Mouse (Mus musculus) midbrain, embryonic 15.5 days (tissue): ENCODE measurements around the gene Olfr1447. TPM values are rescaled to one million over a fixed set of nuclear protein-coding genes. Genes with fewer than 3 reads are reported as not detected.

Source experiments
- ATAC-seq: fragments of 200-750 bp; cut with Nextera tagmentation; replicated peaks from 2 replicates; pipeline ENCODE4 v1.8.0; 2017; ENCODE audit warnings: moderate TSS enrichment
- H3K27ac ChIP-seq: fragments of 300-500 bp; sonication (generic); 2 replicates; pipeline ENCODE4 v1.5.1; 2015; ENCODE audit warnings: mild to moderate bottlenecking, inconsistent platforms
- H3K27me3 ChIP-seq: fragments of 300-500 bp; sonication (generic); replicated peaks from 2 replicates; pipeline ENCODE4 v1.6.1; 2015; ENCODE audit warnings: inconsistent platforms
- H3K36me3 ChIP-seq: fragments of 300-500 bp; sonication (generic); replicated peaks from 2 replicates; pipeline ENCODE4 v1.6.1; 2015; ENCODE audit warnings: inconsistent platforms
- H3K4me1 ChIP-seq: fragments of 300-500 bp; sonication (generic); 2 replicates; pipeline ENCODE4 v1.6.1; 2015; ENCODE audit warnings: inconsistent platforms
- H3K4me2 ChIP-seq: fragments of 300-500 bp; sonication (generic); 2 replicates; pipeline ENCODE4 v1.6.1; 2015; ENCODE audit warnings: inconsistent platforms, mild to moderate bottlenecking, moderate library complexity
- H3K4me3 ChIP-seq: fragments of 300-500 bp; sonication (generic); 2 replicates; pipeline ENCODE4 v1.5.1; 2015; ENCODE audit warnings: mild to moderate bottlenecking, inconsistent platforms
- H3K9ac ChIP-seq: fragments of 300-500 bp; sonication (generic); 2 replicates; pipeline ENCODE4 v1.6.1; 2015; ENCODE audit warnings: mild to moderate bottlenecking, inconsistent platforms
- H3K9me3 ChIP-seq: fragments of 300-500 bp; sonication (generic); 2 replicates; pipeline ENCODE4 v1.6.1; 2016; ENCODE audit warnings: inconsistent platforms
- WGBS: fragments of 180-500 bp; shearing (Covaris S2); methylation state at CpG from one replicate; pipeline ENCODE4 v1.1.7; 2015; ENCODE audit warnings: mixed read lengths; 5-methylcytosine and 5-hydroxymethylcytosine counted together
- polyA plus RNA-seq: library from polyadenylated mRNA; unstranded; fragments of >200 nt; fragmentation: Nextera tagmentation; extraction: Ambion mirVana; gene quantifications from 2 replicates; pipeline ENCODE4 v1.2.1, GENCODE M21; 2015

Olfr1447 gene
- polyA plus RNA-seq = not detected in 2 replicates

DNA sequence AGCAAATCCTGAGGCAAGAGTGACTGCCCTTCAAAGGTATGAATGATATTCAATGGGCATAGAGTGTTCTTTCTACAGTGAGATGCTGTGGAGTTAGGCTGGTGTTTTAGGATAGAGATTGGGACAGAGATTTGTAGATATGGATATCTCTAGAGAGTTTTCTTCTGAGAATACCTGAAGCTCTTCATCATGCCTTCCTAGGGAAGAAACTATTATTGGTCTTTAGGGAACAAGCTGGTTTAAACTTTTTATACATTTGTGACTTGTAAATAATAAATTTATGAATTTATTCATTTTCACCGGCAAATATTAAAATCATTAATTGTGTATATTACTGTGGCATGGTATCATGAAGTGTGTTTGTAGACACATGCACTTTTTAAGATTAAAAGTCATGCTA, at the start of gene Olfr1447:
TSS of gene Olfr1447 (minus strand) at position 101 of the 400 bp plus-strand sequence.
- Histone ChIP-seq H3K4me1 (no peaks in the 10 kb centered on the region), H3K9ac (no peak within 1 kb of the TSS), H3K4me2 (no peak within 1 kb of the TSS), H3K4me3 (no peak within 1 kb of the TSS), H3K27ac (no peak within 1 kb of the TSS), H3K9me3 (no peaks in the 10 kb centered on the region), H3K36me3 (no peaks in the 10 kb centered on the region), H3K27me3 (no peaks in the 10 kb centered on the region)
- WGBS = 98% methylated on average over 1 of the region's 1 CpGs
- no peak for ATAC-seq

DNA sequence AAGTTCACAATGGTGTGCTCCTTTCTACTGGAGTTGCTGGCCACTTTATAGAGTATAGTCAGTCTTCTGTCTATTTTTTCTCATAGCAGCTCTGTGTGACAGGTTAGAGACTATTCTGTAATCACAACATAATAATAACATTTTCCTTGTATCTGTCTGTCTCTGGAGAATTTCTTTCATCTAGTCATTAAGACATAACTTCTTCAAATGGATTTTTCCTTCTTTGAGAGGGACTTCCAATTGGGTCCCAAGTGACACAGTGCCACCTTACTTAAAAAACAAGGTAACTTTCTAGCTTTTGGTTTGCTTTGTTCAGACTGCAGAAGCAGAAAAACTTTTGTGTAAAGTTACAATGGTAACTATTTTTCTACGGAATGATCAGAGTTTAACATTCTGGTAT, 46.4 kb upstream of the Olfr1447 start, which contains the start of gene Olfr1450:
TSS of gene Olfr1450 (plus strand) at position 301 of the 400 bp plus-strand sequence.
- Histone ChIP-seq H3K4me1 (no peaks in the 10 kb centered on the region), H3K36me3 (no peaks in the 10 kb centered on the region), H3K27me3 (no peaks in the 10 kb centered on the region), H3K9me3 (peaks cover 8% of the 10 kb centered on the region; the same call in 1 of the 2 replicates), H3K4me3 (no peak within 1 kb of the TSS), H3K9ac (no peak within 1 kb of the TSS), H3K4me2 (no peak within 1 kb of the TSS), H3K27ac (no peak within 1 kb of the TSS)
- no peak for ATAC-seq
- WGBS = 90% methylated on average over 1 of the region's 1 CpGs

DNA sequence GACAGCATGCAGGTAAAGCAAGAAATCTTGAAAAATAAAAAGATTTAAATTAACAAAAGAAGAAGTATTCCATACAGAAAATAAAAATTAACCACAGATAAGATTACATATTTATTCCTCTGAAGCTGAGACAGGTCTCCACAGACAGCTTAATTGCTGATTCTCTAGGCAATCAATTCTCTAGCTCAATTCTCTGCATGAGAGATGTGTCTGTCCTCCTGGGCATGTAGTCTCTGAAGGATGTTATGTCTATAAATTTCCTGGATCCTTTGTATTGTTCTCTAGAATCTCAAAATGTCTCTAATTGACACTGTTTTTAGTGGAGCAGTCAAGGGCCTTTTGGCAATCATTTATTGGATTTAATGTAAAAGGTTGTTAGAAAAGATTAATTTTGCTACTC, 27.0 kb upstream of the Olfr1447 start, which contains the start of gene Olfr1449:
TSS of gene Olfr1449 (plus strand) at position 301 of the 400 bp plus-strand sequence.
- H3K9me3 ChIP-seq = no peaks in the 10 kb centered on the region
- no peaks in the 10 kb centered on the region for H3K36me3 ChIP-seq
- no peak within 1 kb of the TSS for H3K27ac ChIP-seq
- no peaks in the 10 kb centered on the region for H3K4me1 ChIP-seq
- H3K4me3 ChIP-seq = no peak within 1 kb of the TSS
- H3K27me3 ChIP-seq = no peaks in the 10 kb centered on the region
- ATAC-seq = no peak
- H3K4me2 ChIP-seq = no peak within 1 kb of the TSS
- no peak within 1 kb of the TSS for H3K9ac ChIP-seq

DNA sequence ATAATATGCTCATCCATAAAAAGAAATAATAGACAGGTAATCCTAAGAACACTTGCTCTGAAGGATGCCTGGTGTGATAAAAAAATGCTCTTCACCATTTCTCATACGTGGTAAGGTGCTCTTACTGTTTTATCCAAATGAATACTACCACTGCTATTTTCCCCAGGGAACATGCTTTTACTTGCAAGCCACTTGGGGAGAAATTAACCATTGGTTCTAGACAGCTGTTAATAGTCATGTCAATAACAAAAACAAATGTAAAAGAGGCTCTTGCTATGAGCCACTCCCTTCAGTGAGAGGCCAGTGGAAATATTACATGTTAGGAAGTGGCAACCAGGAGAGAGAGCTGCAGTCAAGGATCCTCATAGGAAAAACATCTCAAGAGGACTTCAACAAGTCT, 20.8 kb upstream of the Olfr1447 start, which contains the start of gene Olfr1448:
TSS of gene Olfr1448 (minus strand) at position 101 of the 400 bp plus-strand sequence.
- Histone ChIP-seq H3K4me2 (no peak within 1 kb of the TSS), H3K27ac (no peak within 1 kb of the TSS), H3K9ac (no peak within 1 kb of the TSS), H3K9me3 (no peaks in the 10 kb centered on the region), H3K36me3 (no peaks in the 10 kb centered on the region), H3K27me3 (no peaks in the 10 kb centered on the region), H3K4me1 (no peaks in the 10 kb centered on the region), H3K4me3 (no peak within 1 kb of the TSS)
- 69% methylated on average over 1 of the region's 1 CpGs for WGBS
- ATAC-seq = no peak

DNA sequence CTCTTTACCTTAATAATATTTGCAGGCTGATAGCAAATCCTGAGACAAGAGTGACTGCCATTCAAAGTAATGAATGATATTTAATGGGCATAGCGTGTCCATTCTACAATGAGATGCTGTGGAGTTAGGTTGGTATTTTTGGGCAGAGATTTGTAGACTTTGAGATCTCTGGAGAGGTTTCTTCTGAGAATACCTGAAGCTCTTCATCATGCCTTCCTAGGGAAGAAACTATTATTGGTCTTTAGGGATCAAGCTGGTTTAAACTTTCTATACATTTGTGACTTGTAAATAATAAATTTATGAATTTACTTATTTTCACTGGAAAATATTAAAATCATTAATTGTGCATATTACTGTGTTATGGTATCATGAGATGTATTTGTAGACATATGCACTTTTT, 10.1 kb downstream of the Olfr1447 start, which contains the start of gene Olfr1446:
TSS of gene Olfr1446 (minus strand) at position 101 of the 400 bp plus-strand sequence.
- H3K27ac ChIP-seq = no peak within 1 kb of the TSS
- WGBS = 82% methylated on average over 1 of the region's 1 CpGs
- H3K9me3 ChIP-seq = no peaks in the 10 kb centered on the region
- H3K36me3 ChIP-seq = no peaks in the 10 kb centered on the region
- H3K4me2 ChIP-seq = no peak within 1 kb of the TSS
- no peak within 1 kb of the TSS for H3K4me3 ChIP-seq
- no peak within 1 kb of the TSS for H3K9ac ChIP-seq
- H3K4me1 ChIP-seq = no peaks in the 10 kb centered on the region
- H3K27me3 ChIP-seq = no peaks in the 10 kb centered on the region
- no peak for ATAC-seq

DNA sequence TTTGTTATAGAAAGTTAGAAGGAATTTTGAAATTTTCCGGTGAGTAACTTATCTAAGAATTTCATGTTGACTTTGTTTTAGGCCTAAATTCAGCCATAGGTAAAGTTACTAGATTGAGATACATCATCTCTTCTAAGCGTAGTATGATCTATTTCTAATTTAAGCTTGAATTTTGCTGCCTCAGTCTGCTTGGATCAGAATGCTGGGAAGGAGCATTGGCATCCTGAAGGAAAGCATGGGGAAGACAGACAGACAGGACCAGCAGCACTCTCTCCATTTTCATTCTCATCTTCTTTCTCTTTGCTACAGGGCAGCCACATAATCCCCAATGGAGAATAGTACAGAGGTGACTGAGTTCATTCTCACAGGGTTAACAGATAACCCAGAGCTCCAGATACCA, 20.0 kb downstream of the Olfr1447 start, which contains the start of gene Olfr1445:
TSS of gene Olfr1445 (plus strand) at position 301 of the 400 bp plus-strand sequence.
- Histone ChIP-seq H3K4me3 (no peak within 1 kb of the TSS), H3K27me3 (no peaks in the 10 kb centered on the region), H3K9ac (no peak within 1 kb of the TSS), H3K27ac (no peak within 1 kb of the TSS), H3K36me3 (no peaks in the 10 kb centered on the region), H3K9me3 (no peaks in the 10 kb centered on the region), H3K4me1 (no peaks in the 10 kb centered on the region), H3K4me2 (no peak within 1 kb of the TSS)
- WGBS = 92% methylated on average over 2 of the region's 2 CpGs
- no peak for ATAC-seq

DNA sequence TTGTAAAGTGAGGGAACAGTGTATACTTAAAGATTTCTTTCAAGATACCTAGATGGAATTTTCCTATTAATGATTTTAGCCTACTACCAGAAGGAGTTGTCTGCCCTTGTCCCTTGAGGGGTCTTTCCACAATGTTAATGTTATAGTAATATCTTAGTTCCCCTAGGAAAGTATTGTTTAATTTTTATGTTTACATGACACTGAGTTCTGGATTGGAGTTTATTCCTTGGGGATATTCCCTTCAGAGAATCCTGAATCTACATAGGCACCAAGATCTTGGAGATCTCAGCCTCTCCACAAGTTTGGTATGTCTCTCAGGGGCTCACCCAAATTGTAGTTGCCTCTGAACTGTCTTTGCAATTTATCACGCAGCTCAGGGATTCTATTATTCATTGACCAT, 46.6 kb downstream of the Olfr1447 start, which contains the start of gene Olfr1444:
TSS of gene Olfr1444 (plus strand) at position 301 of the 400 bp plus-strand sequence.
- H3K27me3 ChIP-seq = no peaks in the 10 kb centered on the region
- H3K4me3 ChIP-seq = no peak within 1 kb of the TSS
- no peak within 1 kb of the TSS for H3K9ac ChIP-seq
- no peaks in the 10 kb centered on the region for H3K36me3 ChIP-seq
- no peak for ATAC-seq
- no peaks in the 10 kb centered on the region for H3K9me3 ChIP-seq
- H3K27ac ChIP-seq = no peak within 1 kb of the TSS
- no peaks in the 10 kb centered on the region for H3K4me1 ChIP-seq
- no peak within 1 kb of the TSS for H3K4me2 ChIP-seq
- WGBS = 57% methylated on average over 1 of the region's 1 CpGs

Other genes with a start within 250 kb of the Olfr1447 start
- not detected in 2 replicates for gene Olfr1442, start 233.3 kb downstream of the Olfr1447 start, polyA plus RNA-seq
- not detected in 2 replicates for gene Olfr1443, start 225.6 kb downstream of the Olfr1447 start, polyA plus RNA-seq
- gene Keg1, start 208.0 kb downstream of the Olfr1447 start, polyA plus RNA-seq = not detected in 2 replicates
- 1.1 and 1.4 TPM in 2 replicates for gene Cntf, start 138.1 kb downstream of the Olfr1447 start, polyA plus RNA-seq
- gene Zfp91, start 107.6 kb downstream of the Olfr1447 start, polyA plus RNA-seq = 13.5 and 13.8 TPM in 2 replicates
- gene Lpxn, start 107.5 kb downstream of the Olfr1447 start, polyA plus RNA-seq = 1.0 TPM in 2 replicates
- not detected in 2 replicates for gene Gm5244, start 57.1 kb downstream of the Olfr1447 start, polyA plus RNA-seq
- not detected in 2 replicates for gene Olfr1444, start 46.5 kb downstream of the Olfr1447 start, polyA plus RNA-seq
- not detected in 2 replicates for gene Olfr1445, start 19.9 kb downstream of the Olfr1447 start, polyA plus RNA-seq
- not detected in 2 replicates for gene Olfr1446, start 10.2 kb downstream of the Olfr1447 start, polyA plus RNA-seq
- not detected in 2 replicates for gene Olfr1448, start 20.7 kb upstream of the Olfr1447 start, polyA plus RNA-seq
- gene Olfr1449, start 27.1 kb upstream of the Olfr1447 start, polyA plus RNA-seq = not detected in 2 replicates
- not detected in 2 replicates for gene Olfr1450, start 46.5 kb upstream of the Olfr1447 start, polyA plus RNA-seq
- not detected in 2 replicates for gene Olfr1451, start 91.3 kb upstream of the Olfr1447 start, polyA plus RNA-seq
- not detected in 2 replicates for gene Olfr1453, start 124.6 kb upstream of the Olfr1447 start, polyA plus RNA-seq
- not detected in 2 replicates for gene Olfr1454, start 156.9 kb upstream of the Olfr1447 start, polyA plus RNA-seq
- not detected in 2 replicates for gene Olfr1457, start 194.1 kb upstream of the Olfr1447 start, polyA plus RNA-seq
- not detected in 2 replicates for gene Olfr1458, start 203.0 kb upstream of the Olfr1447 start, polyA plus RNA-seq
- gene Olfr1459, start 245.8 kb upstream of the Olfr1447 start, polyA plus RNA-seq = 0.03 TPM in 2 replicates